Mouse (Mus musculus) ES-CJ7 (cell line): ENCODE results near the gene Nectin1.

Experiments used
- DNase-seq: peaks from one replicate; pipeline ENCODE4 v3.0.0; 2011; ENCODE audit warnings: low read depth, low spot score

Nectin1 gene

DNA sequence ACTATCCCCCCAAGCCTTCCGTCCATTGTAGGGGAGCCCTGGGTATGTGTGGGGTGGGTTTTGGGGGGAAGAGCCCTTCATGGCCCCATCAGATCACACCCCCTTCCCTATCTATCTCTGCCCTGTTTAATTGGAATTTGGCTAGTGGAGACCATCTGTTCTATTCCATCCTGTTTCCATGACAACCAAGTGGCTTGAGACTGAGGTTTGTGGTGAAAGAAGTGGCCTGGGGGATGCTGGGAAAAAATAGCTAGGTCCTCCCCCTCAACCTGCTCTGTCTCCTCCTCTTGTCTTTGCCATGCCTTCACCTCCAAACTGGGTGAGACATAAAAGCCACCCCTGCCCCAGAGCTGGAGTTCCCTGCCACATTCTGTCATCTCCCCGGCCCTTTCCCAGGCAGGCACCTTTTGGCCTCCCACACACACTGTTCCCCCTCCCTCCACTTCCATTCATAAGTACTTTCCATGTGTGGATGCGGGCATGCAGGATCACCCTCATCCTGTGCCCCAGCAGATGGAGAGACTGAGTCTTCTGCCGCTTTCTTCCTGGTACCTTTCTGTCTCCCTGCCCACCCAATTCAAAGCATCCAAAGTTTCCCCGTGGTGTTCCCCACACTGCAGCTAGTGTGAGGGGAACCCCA, 17.5 kb downstream of the Nectin1 start:
- no peak for DNase-seq

GRCm38 (mm10) chr9:43761941-43762340, 18.2 kb downstream of the Nectin1 start:
- DNase-seq = no peak

GRCm38 (mm10) chr9:43765419-43766179, 21.8 kb downstream of the Nectin1 start:
- DNase-seq = no peak

DNA sequence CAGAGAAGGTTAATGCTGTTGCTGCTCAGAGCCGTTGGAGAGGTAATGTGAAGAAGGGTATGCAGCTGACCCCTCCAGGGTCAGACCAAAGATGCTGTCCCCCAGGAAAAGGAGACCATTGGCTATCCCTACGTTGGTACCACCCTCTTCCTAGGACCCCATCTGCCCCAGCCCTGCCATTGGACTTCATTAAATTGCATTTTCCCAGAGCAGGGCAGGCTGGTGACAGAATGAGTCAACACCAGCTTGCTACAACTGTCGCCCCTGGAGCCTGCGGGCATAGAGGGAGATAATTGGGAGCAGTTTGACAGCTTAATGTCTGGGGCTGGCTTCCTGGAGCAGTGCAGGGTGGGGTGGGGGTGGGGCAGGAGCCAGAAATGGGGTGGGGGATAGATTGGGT, 25.0 kb downstream of the Nectin1 start:
- no peak for DNase-seq

- no peak for DNase-seq
Observed at GRCm38 (mm10) chr9:43769228-43769627, 25.4 kb downstream of the Nectin1 start.

- DNase-seq = no peak
Observed at GRCm38 (mm10) chr9:43769940-43770339, 26.2 kb downstream of the Nectin1 start.

GRCm38 (mm10) chr9:43771041-43771440, 27.3 kb downstream of the Nectin1 start:
- DNase-seq = no peak

GRCm38 (mm10) chr9:43772460-43772859, 28.7 kb downstream of the Nectin1 start:
- DNase-seq = no peak

GRCm38 (mm10) chr9:43773521-43773920, 29.7 kb downstream of the Nectin1 start:
- no peak for DNase-seq

GRCm38 (mm10) chr9:43774427-43774826, 30.6 kb downstream of the Nectin1 start:
- no peak for DNase-seq

DNA sequence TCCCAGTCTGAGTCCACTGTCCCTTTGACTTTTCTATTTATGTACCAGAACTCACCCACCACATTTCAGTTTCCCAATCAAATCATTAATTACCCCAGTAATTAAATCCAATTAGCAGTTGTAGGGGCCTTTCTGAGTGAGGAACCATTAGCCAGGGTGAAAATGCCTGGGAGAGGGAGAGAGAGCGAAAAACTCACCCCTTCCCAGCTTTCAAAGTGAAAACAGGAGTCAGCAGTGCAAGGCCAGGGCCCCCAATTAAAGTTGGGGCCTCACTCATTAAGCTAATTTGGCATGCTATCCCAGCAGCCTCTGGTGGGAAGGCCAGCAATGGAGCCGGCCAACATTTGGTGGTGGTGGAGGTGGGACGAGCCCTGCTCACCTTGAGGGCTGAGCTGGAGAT, 32.4 kb downstream of the Nectin1 start:
- DNase-seq = no peak

DNA sequence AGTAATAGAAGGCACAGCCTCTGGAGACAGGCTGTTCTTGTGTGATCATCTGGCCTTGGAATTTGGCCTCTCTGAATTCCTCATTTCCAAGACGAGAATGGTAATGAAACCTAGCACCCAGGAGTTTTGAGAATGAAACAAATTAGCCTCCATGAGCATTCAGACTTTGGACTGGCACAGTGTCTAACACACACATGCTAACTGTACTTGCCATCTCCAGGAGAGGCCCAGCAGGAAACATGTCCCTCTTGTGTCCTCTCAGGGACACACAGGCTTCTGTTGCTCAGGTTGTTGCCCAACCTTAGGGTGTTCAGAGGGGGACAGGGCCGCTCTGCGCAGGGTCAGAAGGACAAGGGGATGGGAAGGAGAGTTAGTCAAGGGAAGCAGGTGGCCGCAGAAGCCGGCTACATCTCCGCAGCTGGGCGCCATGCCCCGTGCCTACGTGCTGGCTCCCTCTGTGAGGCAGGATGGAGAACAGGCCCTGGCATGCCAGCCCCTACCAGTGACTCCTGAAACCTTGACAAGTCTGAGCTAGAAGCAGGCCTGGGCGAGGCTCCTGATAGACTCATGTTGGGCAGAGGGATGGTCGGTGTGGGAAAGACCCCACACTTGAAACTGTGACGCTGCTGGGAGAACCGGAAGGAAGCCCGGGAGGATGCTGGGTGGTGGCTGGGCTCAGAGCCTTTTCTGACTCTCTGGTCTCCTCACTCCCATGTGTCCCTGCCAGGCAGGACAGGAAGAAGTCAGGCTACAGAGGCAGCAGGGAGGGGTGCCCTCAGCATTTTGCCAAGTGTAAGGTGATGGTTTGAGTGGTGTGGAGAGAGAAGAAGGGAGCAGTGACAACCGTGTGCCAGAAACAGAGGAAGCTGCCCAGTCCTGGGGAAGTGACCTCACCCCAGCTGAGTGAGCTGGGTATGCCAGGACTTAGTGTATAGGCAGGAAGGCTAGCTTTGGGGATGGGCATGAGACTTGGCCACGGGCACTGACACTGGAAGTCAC, 33.9 kb downstream of the Nectin1 start:
- no peak for DNase-seq

DNA sequence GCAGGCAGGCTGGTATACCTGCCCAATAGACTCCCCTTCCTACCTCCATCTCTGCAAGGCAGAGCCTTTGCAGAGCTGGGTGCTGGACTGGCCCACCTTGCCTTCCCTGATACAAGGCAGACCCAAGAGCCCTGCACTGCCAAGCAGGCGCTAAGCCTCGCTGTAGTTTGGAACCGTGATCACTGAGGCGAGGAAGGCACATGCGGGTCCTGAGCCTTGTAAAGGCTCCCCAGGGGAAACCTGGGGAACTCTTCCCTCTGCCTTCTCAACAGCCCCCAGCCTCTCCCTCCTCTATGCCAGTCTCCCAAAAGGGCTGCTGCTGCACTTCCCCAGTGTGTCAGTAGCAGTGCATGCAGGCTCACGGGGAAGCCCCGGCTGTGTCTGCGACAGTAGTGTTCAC, 37.1 kb downstream of the Nectin1 start:
- DNase-seq = no peak

DNA sequence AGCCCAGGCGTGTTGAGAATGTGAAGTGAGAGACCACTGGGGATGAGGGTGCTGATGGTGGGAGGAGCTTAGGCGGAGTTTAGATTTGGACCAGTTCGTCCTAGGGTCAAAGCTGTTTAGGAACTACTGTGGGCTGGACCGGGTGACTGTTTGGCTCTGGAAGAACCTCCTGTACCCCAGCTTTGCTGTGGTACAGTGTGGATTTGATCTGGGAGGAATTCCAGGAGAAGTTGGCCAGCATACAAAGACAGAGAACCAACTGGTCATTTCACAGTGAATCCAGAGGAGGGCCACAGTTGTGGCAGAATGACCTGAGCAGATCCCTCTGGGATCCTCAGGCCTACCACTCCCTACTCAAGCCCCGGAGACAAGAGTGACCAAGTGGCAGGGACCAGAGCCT, 38.6 kb downstream of the Nectin1 start:
- DNase-seq = no peak

DNA sequence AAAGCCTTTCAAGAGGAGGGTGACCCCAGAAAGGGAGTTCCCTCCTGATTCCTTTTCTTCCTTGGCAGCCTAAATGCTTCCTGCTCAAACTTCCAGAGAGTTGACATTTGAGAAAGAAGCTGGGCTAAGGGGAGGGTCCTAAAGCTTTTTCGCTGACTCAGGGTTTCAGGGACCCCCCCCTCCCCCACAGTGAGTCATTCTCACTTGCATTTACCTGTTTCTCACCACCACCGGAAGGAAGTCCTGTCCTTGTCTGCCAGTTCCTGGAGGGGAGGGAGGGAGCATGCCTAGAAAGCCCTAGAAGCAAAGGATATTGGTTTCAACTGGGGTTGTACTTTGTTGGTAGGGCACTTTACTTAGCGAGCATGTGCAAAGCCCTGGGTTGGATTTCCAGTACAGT, 40.2 kb downstream of the Nectin1 start:
- peak; percentile 46 for DNase-seq

DNA sequence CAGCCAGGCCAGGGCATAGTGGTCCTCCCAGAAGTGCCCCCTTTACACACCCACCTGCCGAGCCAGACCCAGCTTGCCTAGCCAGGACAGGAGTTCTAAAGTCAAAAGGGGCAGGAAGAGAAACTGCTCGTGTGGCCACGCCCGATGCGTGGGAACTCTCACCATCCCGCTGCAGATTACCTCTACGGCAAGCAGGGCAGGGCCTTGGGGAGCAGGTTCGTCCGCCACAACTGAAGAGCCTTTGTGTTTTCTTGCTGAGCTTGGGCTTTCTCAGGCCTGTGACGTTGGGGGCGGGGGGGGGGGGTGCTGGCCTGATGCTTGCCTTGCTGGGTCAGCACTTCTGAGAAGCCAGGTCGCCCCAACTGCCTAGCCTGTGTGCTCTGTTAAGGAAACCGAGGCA, 41.1 kb downstream of the Nectin1 start:
- peak; percentile 26 for DNase-seq

GRCm38 (mm10) chr9:43787591-43787990, 43.8 kb downstream of the Nectin1 start:
- no peak for DNase-seq

- no peak for DNase-seq
Observed at GRCm38 (mm10) chr9:43792681-43793080, 48.9 kb downstream of the Nectin1 start.

- no peak for DNase-seq
Observed at GRCm38 (mm10) chr9:43793411-43793810, 49.6 kb downstream of the Nectin1 start.

- DNase-seq = no peak
Observed at GRCm38 (mm10) chr9:43796031-43796430, 52.2 kb downstream of the Nectin1 start.

- peak; percentile 27 for DNase-seq
Observed at GRCm38 (mm10) chr9:43796841-43797740, 53.3 kb downstream of the Nectin1 start.
